Mouse (Mus musculus) liver, embryonic 15.5 days (tissue): ENCODE results near the gene Cyp2a12. TPM values are rescaled to one million over a fixed set of nuclear protein-coding genes. Genes with fewer than 3 reads are reported as not detected.
"Not testable (repeated sequence)": the region's sequence is repeated elsewhere in the genome, so short reads cannot be mapped to it uniquely, and the experiment has no call there.

ENCODE experiments used
- ATAC-seq: fragments of 200-750 bp; cut with Nextera tagmentation; 2 replicates; pipeline ENCODE4 v1.8.0; 2017; ENCODE audit warnings: moderate number of reproducible peaks, mild to moderate bottlenecking, moderate library complexity; ENCODE audit not compliant: insufficient read depth
- H3K27ac ChIP-seq: fragments of 300-500 bp; sonication (generic); replicated peaks from 2 replicates; pipeline ENCODE4 v1.5.1; 2015; ENCODE audit warnings: mild to moderate bottlenecking, inconsistent platforms
- H3K27me3 ChIP-seq: fragments of 300-500 bp; sonication (generic); 2 replicates; pipeline ENCODE4 v1.6.1; 2015; ENCODE audit warnings: mild to moderate bottlenecking, inconsistent platforms
- H3K36me3 ChIP-seq: fragments of 300-500 bp; sonication (generic); replicated peaks from 2 replicates; pipeline ENCODE4 v1.6.1; 2015; ENCODE audit warnings: moderate library complexity, mild to moderate bottlenecking, inconsistent platforms
- H3K4me1 ChIP-seq: fragments of 300-500 bp; sonication (generic); replicated peaks from 2 replicates; pipeline ENCODE4 v1.6.1; 2015; ENCODE audit warnings: inconsistent platforms
- H3K4me2 ChIP-seq: fragments of 300-500 bp; sonication (generic); 2 replicates; pipeline ENCODE4 v1.6.1; 2015; ENCODE audit warnings: moderate library complexity, mild to moderate bottlenecking, inconsistent platforms
- H3K4me3 ChIP-seq: fragments of 300-500 bp; sonication (generic); replicated peaks from 2 replicates; pipeline ENCODE4 v1.5.1; 2015; ENCODE audit warnings: mild to moderate bottlenecking, inconsistent platforms
- H3K9ac ChIP-seq: fragments of 300-500 bp; sonication (generic); 2 replicates; pipeline ENCODE4 v1.6.1; 2015; ENCODE audit warnings: moderate library complexity, mild to moderate bottlenecking, inconsistent platforms
- H3K9me3 ChIP-seq: fragments of 300-500 bp; sonication (generic); replicated peaks from 2 replicates; pipeline ENCODE4 v1.6.1; 2016; ENCODE audit warnings: inconsistent platforms
- WGBS: fragments of 180-500 bp; shearing (Covaris S2); methylation state at CpG from one replicate; pipeline ENCODE4 v1.1.7; 2015; ENCODE audit warnings: mixed read lengths; ENCODE audit not compliant: insufficient replicate concordance; 5-methylcytosine and 5-hydroxymethylcytosine counted together
- polyA plus RNA-seq: library from polyadenylated mRNA; unstranded; fragments of >200 nt; fragmentation: Nextera tagmentation; extraction: Ambion mirVana; gene quantifications from 2 replicates; pipeline ENCODE4 v1.2.1, GENCODE M21; 2015

Cyp2a12 gene
- polyA plus RNA-seq, result 9.1 and 10.7 TPM in 2 replicates

DNA sequence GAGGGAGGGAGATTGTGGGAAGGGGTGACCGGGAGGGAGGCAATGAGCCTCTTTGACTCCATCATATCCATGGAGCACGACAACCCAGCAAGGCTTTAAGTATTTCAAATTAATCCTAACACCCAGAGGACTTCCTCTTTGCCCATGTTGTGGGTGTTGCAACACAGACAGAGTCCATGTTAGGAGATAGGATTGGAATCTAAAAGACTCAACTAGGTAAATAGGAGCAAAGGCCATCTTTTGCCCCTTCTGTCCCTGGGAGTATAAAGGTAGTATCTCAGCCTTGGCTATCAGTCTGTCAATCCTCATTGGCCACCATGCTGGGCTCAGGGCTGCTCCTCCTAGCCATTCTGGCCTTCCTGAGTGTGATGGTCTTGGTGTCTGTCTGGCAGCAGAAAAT lies at the start of gene Cyp2a12:
Gene Cyp2a12 (plus strand): TSS at position 293 of the 400 bp plus-strand sequence.
- 67% methylated on average over 2 of the region's 2 CpGs for WGBS
- Histone ChIP-seq H3K4me3 (no peak within 1 kb of the TSS), H3K36me3 (no peaks in the 10 kb centered on the region), H3K9me3 (no peaks in the 10 kb centered on the region), H3K27me3 (no peaks in the 10 kb centered on the region), H3K4me1 (no peaks in the 10 kb centered on the region), H3K27ac (no peak within 1 kb of the TSS), H3K4me2 (no peak within 1 kb of the TSS), H3K9ac (no peak within 1 kb of the TSS)
- no peak; the same call in 1 of the 2 replicates for ATAC-seq

DNA sequence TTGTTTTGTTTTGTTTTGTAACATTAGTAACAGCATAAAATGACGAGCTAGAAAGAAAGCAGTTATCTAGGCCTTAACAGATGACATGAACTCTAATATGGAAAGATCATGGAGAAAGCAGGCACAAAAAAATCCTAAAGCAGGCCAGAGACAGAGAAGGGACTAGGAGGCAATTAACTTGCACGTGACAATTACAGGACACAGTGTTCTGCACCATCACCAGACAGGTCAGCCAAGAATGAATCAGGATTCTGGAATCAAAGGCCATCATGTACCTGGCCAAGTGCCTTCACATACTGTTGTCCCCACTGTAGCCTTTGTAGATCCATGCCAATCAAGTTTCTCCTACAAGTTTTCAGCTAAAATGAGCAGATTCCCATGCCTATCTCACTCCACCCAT lies 47.4 kb upstream of the Cyp2a12 start:
- ATAC-seq, H3K9ac ChIP-seq, H3K9me3 ChIP-seq, H3K27ac ChIP-seq, H3K4me2 ChIP-seq, H3K4me3 ChIP-seq, H3K27me3 ChIP-seq, H3K4me1 ChIP-seq, H3K36me3 ChIP-seq: not testable (repeated sequence)
- 44% methylated on average over 2 of the region's 2 CpGs for WGBS

DNA sequence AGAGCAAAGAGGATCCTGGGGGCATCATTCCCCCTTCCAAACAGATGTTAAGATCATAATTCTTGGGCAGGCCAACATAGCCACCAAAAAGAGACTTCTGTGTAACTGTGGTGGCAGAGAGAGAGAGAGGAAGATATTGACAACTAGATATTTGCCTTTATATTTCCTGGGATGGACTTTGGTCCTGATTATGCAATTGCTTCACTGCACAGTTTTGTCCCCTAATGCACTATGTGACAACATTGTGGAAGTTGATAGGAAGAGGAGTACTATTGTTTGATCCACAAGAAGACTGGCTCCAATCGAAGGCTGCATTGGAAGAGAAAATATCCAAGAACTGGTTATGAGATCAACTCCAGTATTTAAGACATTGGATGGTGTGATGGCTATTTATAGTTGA lies 46.9 kb upstream of the Cyp2a12 start:
- peak; percentile 52; the same call in 1 of the 2 replicates for ATAC-seq
- not testable (repeated sequence) for H3K9ac ChIP-seq, H3K36me3 ChIP-seq, H3K4me2 ChIP-seq, H3K4me1 ChIP-seq, H3K27ac ChIP-seq, H3K4me3 ChIP-seq, H3K9me3 ChIP-seq, H3K27me3 ChIP-seq
- 54% methylated on average over 1 of the region's 1 CpGs for WGBS

DNA sequence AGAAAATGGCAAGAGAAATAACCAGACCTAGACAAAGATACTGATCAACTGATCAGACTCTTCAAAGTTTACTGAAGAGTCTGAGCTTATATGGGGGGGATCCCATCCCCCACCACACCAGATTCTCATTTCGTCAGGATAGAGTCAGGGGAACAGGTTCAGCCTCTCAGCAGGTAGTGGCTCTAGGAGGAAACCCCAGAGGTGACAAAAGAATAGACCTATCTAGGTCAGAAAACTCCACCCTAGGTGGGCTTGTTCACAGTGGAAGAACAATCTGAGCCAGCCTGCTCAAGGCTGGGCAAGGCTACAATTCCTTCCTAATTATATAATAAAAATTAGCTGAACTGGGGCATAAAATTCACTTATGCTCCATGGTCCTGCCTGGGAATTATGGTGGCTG lies 46.3 kb upstream of the Cyp2a12 start:
- no peaks in the 10 kb centered on the region for H3K27me3 ChIP-seq
- H3K4me3 ChIP-seq, result no peak overlapping the region
- no peak overlapping the region for H3K4me2 ChIP-seq
- H3K36me3 ChIP-seq, result no peaks in the 10 kb centered on the region
- H3K9me3 ChIP-seq, result no peaks in the 10 kb centered on the region
- WGBS, result 18% methylated on average over 1 of the region's 1 CpGs
- ATAC-seq, result no peak
- no peak overlapping the region for H3K27ac ChIP-seq
- H3K4me1 ChIP-seq, result no peaks in the 10 kb centered on the region
- H3K9ac ChIP-seq, result no peak overlapping the region

DNA sequence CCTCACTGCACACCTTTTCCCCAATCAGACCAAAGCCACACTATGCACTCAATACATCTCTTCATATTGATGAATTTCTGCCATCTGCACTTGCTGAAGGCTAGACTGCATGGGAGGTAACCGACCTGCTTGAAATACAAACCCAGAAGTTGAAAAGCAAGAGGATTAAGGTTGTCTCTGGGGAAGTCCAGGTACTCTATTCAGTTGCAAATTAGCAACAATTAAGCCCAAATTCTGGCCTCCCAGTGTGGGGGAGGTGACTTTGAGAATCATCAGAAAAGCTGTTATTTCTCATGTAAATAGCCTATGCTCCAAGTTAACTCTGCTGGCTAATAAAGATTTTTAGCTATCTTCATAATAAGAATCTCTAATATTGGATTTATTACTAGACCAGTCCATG lies 45.7 kb upstream of the Cyp2a12 start:
- H3K27ac ChIP-seq, ATAC-seq, H3K4me1 ChIP-seq, H3K9me3 ChIP-seq, H3K9ac ChIP-seq, H3K27me3 ChIP-seq, H3K36me3 ChIP-seq, H3K4me3 ChIP-seq, H3K4me2 ChIP-seq: not testable (repeated sequence)
- 18% methylated on average over 1 of the region's 1 CpGs for WGBS

DNA sequence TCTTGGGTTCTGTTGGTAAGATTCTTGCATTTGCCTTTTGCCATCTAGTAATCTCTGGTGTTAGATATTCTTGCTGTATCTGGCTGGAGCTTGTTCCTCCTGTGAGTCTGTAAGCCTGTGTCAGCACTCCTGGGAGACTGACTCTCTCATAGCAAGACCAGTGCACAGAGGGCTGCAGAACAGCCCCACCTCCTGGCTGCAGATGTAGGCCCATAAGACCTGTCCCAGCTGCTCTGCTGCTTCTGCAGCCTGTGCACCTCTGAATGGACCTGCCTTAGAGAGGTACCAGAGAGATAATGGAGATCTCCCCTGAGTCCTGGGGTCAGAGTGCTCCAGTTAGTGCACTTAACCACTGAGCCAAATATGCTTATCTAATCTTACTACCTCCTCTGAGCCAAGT lies 2.3 kb upstream of the Cyp2a12 start:
- not testable (repeated sequence) for H3K4me2 ChIP-seq, ATAC-seq, H3K36me3 ChIP-seq, H3K9ac ChIP-seq, H3K9me3 ChIP-seq, H3K27ac ChIP-seq, H3K27me3 ChIP-seq, H3K4me3 ChIP-seq, H3K4me1 ChIP-seq

DNA sequence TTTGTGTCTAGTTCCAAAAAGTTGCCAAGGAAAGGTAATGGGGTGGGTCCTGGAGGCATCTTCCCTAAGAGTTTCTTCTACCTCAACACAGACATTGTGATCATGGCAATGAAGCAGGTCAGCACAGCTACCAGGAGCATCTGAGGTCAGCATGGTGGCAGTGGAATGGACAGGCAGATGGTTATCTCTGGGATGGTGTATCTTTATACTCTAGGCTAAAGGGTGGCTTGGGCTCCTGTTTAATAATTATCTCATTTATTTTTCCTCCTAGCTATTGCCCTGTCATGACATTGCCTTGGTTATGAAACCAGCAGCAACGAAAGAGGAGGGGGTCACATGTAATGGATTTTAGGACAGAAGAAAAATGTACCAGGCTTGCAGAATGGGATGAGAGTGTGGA lies 20.0 kb downstream of the Cyp2a12 start:
- WGBS, result 32% methylated on average over 1 of the region's 1 CpGs
- H3K9me3 ChIP-seq, H3K4me3 ChIP-seq, H3K36me3 ChIP-seq, H3K4me2 ChIP-seq, H3K27me3 ChIP-seq, H3K27ac ChIP-seq, H3K4me1 ChIP-seq, ATAC-seq, H3K9ac ChIP-seq: not testable (repeated sequence)

DNA sequence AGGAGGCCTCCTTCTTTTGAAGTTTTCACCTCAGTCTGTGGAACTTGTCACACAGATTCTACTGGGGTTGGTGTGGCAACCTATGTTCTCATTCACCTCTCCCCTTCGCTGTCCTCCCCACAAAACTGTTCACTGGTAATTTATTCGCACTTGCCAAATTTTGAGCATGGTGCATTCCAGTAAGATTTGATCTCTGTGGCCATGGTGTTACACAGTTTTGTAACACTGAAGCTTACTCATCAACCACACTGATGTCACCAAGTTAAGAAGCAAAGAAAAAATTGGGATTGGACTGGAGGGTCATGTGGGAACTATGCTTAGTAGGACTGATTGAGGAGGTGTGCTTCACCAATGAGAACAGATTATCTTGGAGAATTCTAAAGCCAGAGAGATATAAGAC lies 30.5 kb downstream of the Cyp2a12 start:
- 75% methylated on average over 2 of the region's 2 CpGs for WGBS
- ATAC-seq, H3K4me2 ChIP-seq, H3K27ac ChIP-seq, H3K36me3 ChIP-seq, H3K9me3 ChIP-seq, H3K4me1 ChIP-seq, H3K9ac ChIP-seq, H3K27me3 ChIP-seq, H3K4me3 ChIP-seq: not testable (repeated sequence)

DNA sequence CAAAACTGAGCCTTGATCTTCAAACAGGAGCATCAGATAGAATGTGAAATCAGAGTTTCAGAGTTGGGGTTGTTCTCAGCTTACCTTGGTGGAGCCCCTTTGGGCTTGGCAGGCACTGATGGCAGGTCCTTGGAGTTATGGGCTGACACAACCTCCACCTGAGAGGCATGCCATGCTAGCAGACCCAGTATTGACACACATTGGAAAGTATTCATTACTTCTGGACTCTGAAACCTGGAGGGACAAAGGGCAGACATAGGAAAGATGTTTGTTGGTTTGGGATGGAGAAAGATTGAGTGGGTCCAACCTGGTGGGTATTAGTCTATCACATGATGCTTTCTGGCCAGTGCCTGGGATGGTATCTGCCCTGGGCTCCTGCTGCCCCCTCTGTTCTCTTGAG lies 31.0 kb downstream of the Cyp2a12 start:
- H3K9me3 ChIP-seq, H3K4me2 ChIP-seq, H3K4me3 ChIP-seq, H3K4me1 ChIP-seq, H3K9ac ChIP-seq, H3K27ac ChIP-seq, H3K36me3 ChIP-seq, H3K27me3 ChIP-seq, ATAC-seq: not testable (repeated sequence)

DNA sequence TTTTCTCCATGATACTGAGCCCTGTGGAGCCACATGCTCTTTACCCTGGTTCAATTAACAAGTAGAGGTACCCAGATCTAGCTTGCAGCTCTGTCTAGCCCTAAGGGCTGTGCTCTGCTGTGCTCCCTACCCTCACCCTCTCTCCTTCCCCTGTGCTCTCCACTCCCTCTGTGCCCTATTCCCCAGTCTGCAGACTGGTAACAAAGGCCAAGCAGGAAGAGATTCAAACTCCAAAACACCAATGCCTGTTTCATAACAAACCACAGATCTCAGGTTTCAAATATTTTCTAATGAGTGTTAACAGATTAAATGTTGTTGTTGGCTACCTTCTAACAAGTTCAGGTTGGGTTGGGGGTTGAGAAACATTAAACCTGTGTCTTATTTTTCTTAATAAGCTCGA lies 49.8 kb downstream of the Cyp2a12 start:
- WGBS, result 32% methylated on average over 1 of the region's 1 CpGs
- Histone ChIP-seq H3K4me3 (no peak overlapping the region), H3K9me3 (no peaks in the 10 kb centered on the region), H3K4me1 (no peaks in the 10 kb centered on the region), H3K9ac (no peak overlapping the region), H3K27me3 (no peaks in the 10 kb centered on the region), H3K4me2 (no peak overlapping the region), H3K36me3 (no peaks in the 10 kb centered on the region), H3K27ac (no peak overlapping the region)
- no peak for ATAC-seq

DNA sequence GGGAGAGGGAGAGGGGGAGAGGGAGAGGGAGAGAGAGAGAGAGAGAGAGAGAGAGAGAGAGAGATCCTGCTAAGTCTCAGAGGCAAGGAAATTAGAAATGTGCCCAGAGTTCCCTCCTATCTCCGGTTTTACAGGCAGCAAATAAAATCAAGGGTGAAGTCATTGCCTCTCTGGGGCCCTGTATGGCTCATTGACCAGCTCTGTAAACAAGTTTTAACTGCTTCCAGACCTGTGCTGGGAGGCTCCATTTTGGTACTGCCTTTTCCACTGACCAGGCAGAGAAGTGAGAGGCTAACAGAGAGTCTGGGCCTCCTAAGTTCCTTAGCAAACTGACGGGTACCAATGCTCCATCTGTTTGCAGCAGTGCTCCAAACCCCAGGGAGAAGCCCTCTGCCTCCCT lies 52.7 kb downstream of the Cyp2a12 start:
- no peak overlapping the region for H3K4me3 ChIP-seq
- WGBS, result 37% methylated on average over 2 of the region's 2 CpGs
- H3K4me2 ChIP-seq, result no peak overlapping the region
- H3K4me1 ChIP-seq, result no peaks in the 10 kb centered on the region
- H3K36me3 ChIP-seq, result no peaks in the 10 kb centered on the region
- no peak overlapping the region for H3K27ac ChIP-seq
- no peak overlapping the region for H3K9ac ChIP-seq
- H3K27me3 ChIP-seq, result no peaks in the 10 kb centered on the region
- ATAC-seq, result no peak
- no peaks in the 10 kb centered on the region for H3K9me3 ChIP-seq
